Mouse (Mus musculus) limb, embryonic 14.5 days (tissue): ENCODE measurements at regions not wholly inside any gene's neighbourhood (a gene's known extent, or its start where the extent isn't known, plus 50 kb on each side); places are given as distances from the start of the nearest gene placed in this dataset.

Experiments used
- ATAC-seq: fragments of 200-750 bp; cut with Nextera tagmentation; 2 replicates; pipeline ENCODE4 v1.8.0; 2017; ENCODE audit warnings: low read depth, moderate number of reproducible peaks, moderate TSS enrichment; ENCODE audit not compliant: low FRiP score
- DNase-seq: peaks from one replicate; pipeline ENCODE4 v3.0.0-alpha.2; 2015; ENCODE audit warnings: low spot score
- H3K27ac ChIP-seq: fragments of 300-500 bp; sonication (generic); replicated peaks from 2 replicates; pipeline ENCODE4 v1.5.1; 2014; ENCODE audit warnings: low read depth, mild to moderate bottlenecking, low read length, moderate library complexity, mixed read lengths
- H3K27me3 ChIP-seq: fragments of 300-500 bp; sonication (generic); 2 replicates; pipeline ENCODE4 v1.6.1; 2014; ENCODE audit warnings: low read length, mixed read lengths; ENCODE audit not compliant: control insufficient read depth, insufficient read depth
- H3K36me3 ChIP-seq: fragments of 300-500 bp; sonication (generic); 2 replicates; pipeline ENCODE4 v1.6.1; 2014; ENCODE audit warnings: mild to moderate bottlenecking, low read length, moderate library complexity, mixed read lengths; ENCODE audit not compliant: control insufficient read depth, insufficient read depth
- H3K4me1 ChIP-seq: fragments of 300-500 bp; sonication (generic); 2 replicates; pipeline ENCODE4 v1.6.1; 2014; ENCODE audit warnings: antibody characterized with exemption, low read length, mixed read lengths; ENCODE audit not compliant: control insufficient read depth, insufficient read depth
- H3K4me2 ChIP-seq: fragments of 300-500 bp; sonication (generic); replicated peaks from 2 replicates; pipeline ENCODE4 v1.6.1; 2014; ENCODE audit warnings: low read depth, mild to moderate bottlenecking, low read length, moderate library complexity; ENCODE audit not compliant: severe bottlenecking
- H3K4me3 ChIP-seq: fragments of 300-500 bp; sonication (generic); replicated peaks from 2 replicates; pipeline ENCODE4 v1.5.1; 2014; ENCODE audit warnings: low read length
- H3K9ac ChIP-seq: fragments of 300-500 bp; sonication (generic); 2 replicates; pipeline ENCODE4 v1.6.1; 2014; ENCODE audit warnings: mild to moderate bottlenecking, low read depth, low read length, moderate library complexity; ENCODE audit not compliant: severe bottlenecking
- H3K9me3 ChIP-seq: fragments of 300-500 bp; sonication (generic); 2 replicates; pipeline ENCODE4 v1.6.1; 2016; ENCODE audit warnings: low read length; ENCODE audit not compliant: control insufficient read depth
- POLR2A ChIP-seq: fragments of 200-500 bp; IDR thresholded peaks from 2 replicates; pipeline ENCODE4 v1.8.0; 2012; ENCODE audit warnings: inconsistent platforms, mild to moderate bottlenecking, moderate library complexity, borderline replicate concordance; ENCODE audit not compliant: insufficient read depth, insufficient read length; ENCODE audit errors: extremely low read depth
- WGBS: fragments of 180-500 bp; shearing (Covaris S2); extraction: QIAGEN DNeasy Blood & Tissue Kit; methylation state at CpG from one replicate; pipeline ENCODE4 v1.1.7; 2014; 5-methylcytosine and 5-hydroxymethylcytosine counted together

DNA sequence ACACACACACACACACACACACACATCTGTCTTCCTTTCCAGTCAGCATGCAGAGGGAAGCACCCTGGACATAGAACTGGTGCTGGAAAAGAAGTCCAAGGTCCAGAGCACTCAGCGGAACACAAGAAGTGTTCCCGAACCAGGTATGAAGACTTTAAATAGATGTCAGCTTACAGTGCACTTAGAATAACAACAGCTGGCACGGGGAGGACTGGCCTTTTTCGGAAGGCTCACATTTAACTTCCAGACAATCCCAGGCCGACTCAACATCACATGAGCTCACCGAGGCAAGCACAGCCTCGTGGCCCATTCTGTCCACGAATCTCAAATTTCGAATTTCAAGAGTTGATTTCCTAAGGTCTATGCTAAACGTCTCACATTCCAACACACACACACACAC, 70.9 kb upstream of the Slc25a33 start:
- Histone ChIP-seq H3K36me3 (no peaks in the 10 kb centered on the region), H3K27me3 (no peaks in the 10 kb centered on the region), H3K4me3 (no peak overlapping the region), H3K9me3 (no peaks in the 10 kb centered on the region), H3K4me1 (peaks cover 14% of the 10 kb centered on the region), H3K27ac (no peak overlapping the region), H3K4me2 (no peak overlapping the region), H3K9ac (no peak overlapping the region)
- TF ChIP-seq POLR2A = no peak
- DNase-seq = no peak
- 56% methylated on average over 10 of the region's 10 CpGs for WGBS
- peak; percentile 36; the same call in 1 of the 2 replicates for ATAC-seq

DNA sequence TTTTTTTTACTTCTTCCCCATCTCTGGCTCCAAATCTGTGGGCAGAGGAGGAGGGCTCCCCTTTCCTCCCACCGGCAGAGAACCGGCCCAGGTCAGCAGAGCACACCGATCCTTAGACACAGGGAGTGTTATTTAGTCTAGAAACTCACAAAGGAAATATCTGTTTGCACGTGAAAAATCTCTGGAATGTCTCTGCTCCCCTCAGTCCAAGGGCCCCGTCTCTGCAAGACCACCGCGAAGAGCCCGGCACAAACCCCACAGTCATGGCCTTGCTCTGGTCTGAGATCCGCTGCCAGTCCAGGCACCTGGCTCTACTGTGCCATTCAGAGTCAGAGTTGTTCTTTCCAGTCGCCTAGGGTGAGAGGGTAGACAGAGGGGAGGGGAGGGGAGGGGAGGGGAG, 69.7 kb upstream of the Slc25a33 start:
- Histone ChIP-seq H3K27ac (no peak overlapping the region; the same call in 1 of the 2 replicates), H3K9ac (no peak overlapping the region), H3K4me3 (no peak overlapping the region), H3K36me3 (no peaks in the 10 kb centered on the region), H3K27me3 (no peaks in the 10 kb centered on the region), H3K4me1 (peaks cover 14% of the 10 kb centered on the region), H3K4me2 (no peak overlapping the region), H3K9me3 (no peaks in the 10 kb centered on the region)
- ATAC-seq (no peak), DNase-seq (no peak)
- WGBS = 36% methylated on average over 9 of the region's 10 CpGs
- TF ChIP-seq POLR2A = no peak

DNA sequence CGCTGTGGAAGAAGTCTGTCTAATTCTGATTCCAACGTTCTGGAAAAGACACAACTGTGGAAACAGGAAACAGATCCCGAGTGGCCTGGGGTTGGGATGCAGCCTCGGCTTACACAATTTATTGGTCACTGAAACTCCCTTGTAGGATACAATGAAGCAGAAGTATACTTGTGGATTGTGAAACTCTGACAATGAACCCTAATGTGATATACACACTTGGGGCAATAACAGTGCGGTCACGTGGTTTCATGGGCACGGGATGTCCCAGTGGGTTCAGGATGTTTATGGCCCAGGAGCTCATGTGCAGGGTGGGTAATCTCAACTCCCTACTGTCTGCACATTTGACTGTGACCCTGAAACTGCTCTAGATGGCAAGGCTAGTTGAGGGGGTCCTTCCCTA, 68.8 kb upstream of the Slc25a33 start:
- Histone ChIP-seq H3K4me3 (no peak overlapping the region), H3K27ac (no peak overlapping the region), H3K27me3 (no peaks in the 10 kb centered on the region), H3K4me2 (no peak overlapping the region), H3K9me3 (no peaks in the 10 kb centered on the region), H3K9ac (no peak overlapping the region), H3K36me3 (no peaks in the 10 kb centered on the region), H3K4me1 (peaks cover 14% of the 10 kb centered on the region)
- WGBS = 70% methylated on average over 7 of the region's 7 CpGs
- DNase-seq (no peak), ATAC-seq (no peak)
- no peak for TF ChIP-seq POLR2A

GRCm38 (mm10) chr4:149841856-149842255, 67.8 kb upstream of the Slc25a33 start:
- 64% methylated on average over 6 of the region's 6 CpGs for WGBS
- Histone ChIP-seq H3K27me3 (no peaks in the 10 kb centered on the region), H3K36me3 (no peaks in the 10 kb centered on the region), H3K9ac (no peak overlapping the region), H3K4me2 (no peak overlapping the region), H3K9me3 (no peaks in the 10 kb centered on the region), H3K4me1 (peaks cover 14% of the 10 kb centered on the region), H3K4me3 (no peak overlapping the region), H3K27ac (no peak overlapping the region)
- DNase-seq = no peak
- no peak for TF ChIP-seq POLR2A
- ATAC-seq = no peak

- peaks cover 12% of the 10 kb centered on the region for H3K4me1 ChIP-seq
- no peaks in the 10 kb centered on the region for H3K36me3 ChIP-seq
- H3K27me3 ChIP-seq = no peaks in the 10 kb centered on the region
- no peak for TF ChIP-seq POLR2A
- 62% methylated on average over 12 of the region's 12 CpGs for WGBS
- no peak for ATAC-seq
- H3K27ac ChIP-seq = peak overlapping the region; percentile 14; the same call in 1 of the 2 replicates
- no peak overlapping the region for H3K4me3 ChIP-seq
- no peak overlapping the region for H3K4me2 ChIP-seq
- DNase-seq = no peak
- no peak overlapping the region for H3K9ac ChIP-seq
- no peaks in the 10 kb centered on the region for H3K9me3 ChIP-seq
Measured at GRCm38 (mm10) chr4:149840511-149841292, 66.6 kb upstream of the Slc25a33 start.

GRCm38 (mm10) chr4:149838682-149839081, 64.6 kb upstream of the Slc25a33 start:
- WGBS = 10% methylated on average over 3 of the region's 3 CpGs
- TF ChIP-seq POLR2A = no peak
- H3K9me3 ChIP-seq = no peaks in the 10 kb centered on the region
- no peak overlapping the region for H3K9ac ChIP-seq
- no peaks in the 10 kb centered on the region for H3K27me3 ChIP-seq
- no peak overlapping the region for H3K4me2 ChIP-seq
- no peak overlapping the region for H3K4me3 ChIP-seq
- H3K4me1 ChIP-seq = peaks cover 8% of the 10 kb centered on the region
- ATAC-seq = 0 out of 2 replicates have a peak, but pooled peaks have one; percentile 36
- no peaks in the 10 kb centered on the region for H3K36me3 ChIP-seq
- no peak overlapping the region for H3K27ac ChIP-seq
- DNase-seq = no peak
